Mouse (Mus musculus): ENCODE measurements around the gene B4galnt1. TPM values are rescaled to one million over a fixed set of nuclear protein-coding genes. Genes with fewer than 3 reads are reported as not detected.

Gene B4galnt1
- polyA plus RNA-seq, 1 experiment from 2014 or later, result 6.2 TPM

GRCm38 (mm10) chr10:127200279-127200678 is 35.3 kb downstream of the B4galnt1 start:
- H3K9me3 ChIP-seq, result no peaks in the 10 kb centered on the region
- no peak overlapping the region for H3K4me3 ChIP-seq
- WGBS, result 84% methylated on average over 8 of the region's 8 CpGs
- no peak overlapping the region for H3K9ac ChIP-seq
- peaks cover 11% of the 10 kb centered on the region; the same call in 1 of the 2 replicates for H3K4me1 ChIP-seq
- no peaks in the 10 kb centered on the region for H3K27me3 ChIP-seq
- no peak overlapping the region for H3K4me2 ChIP-seq (replicated peaks)
- no peak for ATAC-seq (ENCODE audit: insufficient number of reproducible peaks, insufficient read depth, low FRiP score, low TSS enrichment)
- no peak overlapping the region for H3K27ac ChIP-seq
- peaks cover 56% of the 10 kb centered on the region for H3K36me3 ChIP-seq

GRCm38 (mm10) chr10:127203106-127203505 is 38.1 kb downstream of the B4galnt1 start:
- Histone ChIP-seq H3K27me3 (no peaks in the 10 kb centered on the region), H3K36me3 (peaks cover 74% of the 10 kb centered on the region), H3K4me3 (no peak overlapping the region), H3K27ac (no peak overlapping the region), H3K9me3 (no peaks in the 10 kb centered on the region), H3K4me1 (no peaks in the 10 kb centered on the region), H3K9ac (no peak overlapping the region), H3K4me2 (replicated peaks) (no peak overlapping the region)
- no peak for ATAC-seq (ENCODE audit: insufficient number of reproducible peaks, insufficient read depth, low FRiP score, low TSS enrichment)
- 77% methylated on average over 3 of the region's 3 CpGs for WGBS

- H3K27ac ChIP-seq, result no peak overlapping the region
- peaks cover 64% of the 10 kb centered on the region for H3K36me3 ChIP-seq
- H3K27me3 ChIP-seq, result no peaks in the 10 kb centered on the region
- H3K9ac ChIP-seq, result no peak overlapping the region
- H3K4me1 ChIP-seq, result no peaks in the 10 kb centered on the region
- no peak overlapping the region for H3K4me2 ChIP-seq (replicated peaks)
- 86% methylated on average over 5 of the region's 5 CpGs for WGBS
- no peaks in the 10 kb centered on the region for H3K9me3 ChIP-seq
- no peak for ATAC-seq (ENCODE audit: insufficient number of reproducible peaks, insufficient read depth, low FRiP score, low TSS enrichment)
- H3K4me3 ChIP-seq, result no peak overlapping the region
Observed at GRCm38 (mm10) chr10:127204589-127204988, 39.6 kb downstream of the B4galnt1 start.

- Histone ChIP-seq H3K4me1 (peaks cover 4% of the 10 kb centered on the region), H3K9me3 (no peaks in the 10 kb centered on the region), H3K27ac (no peak overlapping the region), H3K27me3 (no peaks in the 10 kb centered on the region), H3K4me3 (no peak overlapping the region), H3K4me2 (replicated peaks) (no peak overlapping the region), H3K36me3 (peaks cover 61% of the 10 kb centered on the region), H3K9ac (no peak overlapping the region)
- WGBS, result 91% methylated on average over 10 of the region's 10 CpGs
- ATAC-seq (ENCODE audit: insufficient number of reproducible peaks, insufficient read depth, low FRiP score, low TSS enrichment), result no peak
Observed at GRCm38 (mm10) chr10:127205373-127205772, 40.3 kb downstream of the B4galnt1 start.

GRCm38 (mm10) chr10:127208921-127209320 is 43.9 kb downstream of the B4galnt1 start:
- no peak overlapping the region for H3K9ac ChIP-seq
- H3K36me3 ChIP-seq, result peaks cover 41% of the 10 kb centered on the region
- no peak for ATAC-seq (ENCODE audit: insufficient number of reproducible peaks, insufficient read depth, low FRiP score, low TSS enrichment)
- H3K9me3 ChIP-seq, result no peaks in the 10 kb centered on the region
- H3K4me3 ChIP-seq, result no peak overlapping the region
- 82% methylated on average over 4 of the region's 4 CpGs for WGBS
- H3K4me1 ChIP-seq, result peaks cover 10% of the 10 kb centered on the region
- no peak overlapping the region for H3K4me2 ChIP-seq (replicated peaks)
- H3K27ac ChIP-seq, result no peak overlapping the region
- no peaks in the 10 kb centered on the region for H3K27me3 ChIP-seq

- WGBS, result 86% methylated on average over 13 of the region's 13 CpGs
- H3K4me1 ChIP-seq, result peaks cover 10% of the 10 kb centered on the region
- peak overlapping the region; percentile 83; the same call in 1 of the 2 replicates for H3K9ac ChIP-seq
- H3K36me3 ChIP-seq, result peaks cover 32% of the 10 kb centered on the region
- H3K4me3 ChIP-seq, result peak overlapping the region; percentile 90
- H3K4me2 ChIP-seq (replicated peaks), result peak overlapping the region; percentile 94
- no peaks in the 10 kb centered on the region for H3K9me3 ChIP-seq
- no peak for ATAC-seq (ENCODE audit: insufficient number of reproducible peaks, insufficient read depth, low FRiP score, low TSS enrichment)
- no peak overlapping the region for H3K27ac ChIP-seq
- no peaks in the 10 kb centered on the region for H3K27me3 ChIP-seq
Observed at GRCm38 (mm10) chr10:127209928-127210570, 45.0 kb downstream of the B4galnt1 start.

GRCm38 (mm10) chr10:127210961-127211405 is 46.0 kb downstream of the B4galnt1 start:
- Histone ChIP-seq H3K4me2 (replicated peaks) (peak overlapping the region; percentile 94), H3K9me3 (no peaks in the 10 kb centered on the region), H3K36me3 (peaks cover 23% of the 10 kb centered on the region), H3K27ac (no peak overlapping the region), H3K4me3 (peak overlapping the region; percentile 90), H3K9ac (peak overlapping the region; percentile 83), H3K4me1 (peaks cover 10% of the 10 kb centered on the region), H3K27me3 (no peaks in the 10 kb centered on the region)
- ATAC-seq (ENCODE audit: insufficient number of reproducible peaks, insufficient read depth, low FRiP score, low TSS enrichment), result peak; percentile 29; the same call in 1 of the 2 replicates
- WGBS, result 0% methylated on average over 22 of the region's 25 CpGs

GRCm38 (mm10) chr10:127211414-127211854 is 46.4 kb downstream of the B4galnt1 start, which contains the start of gene Pip4k2c:
Pip4k2c (minus strand) TSS chr10:127211585.
- peaks cover 10% of the 10 kb centered on the region for H3K4me1 ChIP-seq
- peak within 1 kb of the TSS; percentile 90 for H3K4me3 ChIP-seq
- no peaks in the 10 kb centered on the region for H3K9me3 ChIP-seq
- no peak within 1 kb of the TSS for H3K27ac ChIP-seq
- WGBS, result under 1% methylated on average over 47 of the region's 47 CpGs
- peaks cover 19% of the 10 kb centered on the region for H3K36me3 ChIP-seq
- H3K4me2 ChIP-seq (replicated peaks), result peak within 1 kb of the TSS; percentile 94
- H3K9ac ChIP-seq, result peak within 1 kb of the TSS; percentile 83
- H3K27me3 ChIP-seq, result no peaks in the 10 kb centered on the region
- ATAC-seq (ENCODE audit: insufficient number of reproducible peaks, insufficient read depth, low FRiP score, low TSS enrichment), result peak; percentile 92

GRCm38 (mm10) chr10:127213272-127213671 is 48.2 kb downstream of the B4galnt1 start:
- Histone ChIP-seq H3K9me3 (no peaks in the 10 kb centered on the region), H3K9ac (no peak overlapping the region)
- WGBS, result 87% methylated on average over 8 of the region's 8 CpGs

GRCm38 (mm10) chr10:127213704-127214421 is 48.8 kb downstream of the B4galnt1 start:
- no peaks in the 10 kb centered on the region for H3K36me3 ChIP-seq
- no peak overlapping the region for H3K27ac ChIP-seq
- H3K4me3 ChIP-seq, result no peak overlapping the region
- no peak overlapping the region for H3K9ac ChIP-seq
- H3K4me2 ChIP-seq (replicated peaks), result no peak overlapping the region
- H3K27me3 ChIP-seq, result no peaks in the 10 kb centered on the region
- H3K9me3 ChIP-seq, result no peaks in the 10 kb centered on the region
- peaks cover 10% of the 10 kb centered on the region for H3K4me1 ChIP-seq
- no peak for ATAC-seq (ENCODE audit: insufficient number of reproducible peaks, insufficient read depth, low FRiP score, low TSS enrichment)
- 82% methylated on average over 13 of the region's 13 CpGs for WGBS

More at GRCm38 (mm10) chr10:127213272-127213671, 48.2 kb downstream of the B4galnt1 start:
- no peak for ATAC-seq (ENCODE audit: insufficient number of reproducible peaks, insufficient read depth, low FRiP score, low TSS enrichment)
- Histone ChIP-seq H3K36me3 (0 out of 2 replicates have a peak, but pooled peaks cover 3% of the 10 kb centered on the region), H3K4me1 (peaks cover 10% of the 10 kb centered on the region), H3K4me3 (no peak overlapping the region), H3K27me3 (no peaks in the 10 kb centered on the region), H3K4me2 (replicated peaks) (no peak overlapping the region), H3K27ac (no peak overlapping the region)

GRCm38 (mm10) chr10:127214422-127214803 is 49.4 kb downstream of the B4galnt1 start:
- H3K9ac ChIP-seq, result no peak overlapping the region

GRCm38 (mm10) chr10:127216456-127216855 is 51.4 kb downstream of the B4galnt1 start:
- no peak for ATAC-seq (ENCODE audit: insufficient number of reproducible peaks, insufficient read depth, low FRiP score, low TSS enrichment)
- Histone ChIP-seq H3K9me3 (no peaks in the 10 kb centered on the region), H3K27me3 (no peaks in the 10 kb centered on the region), H3K4me1 (no peaks in the 10 kb centered on the region), H3K4me2 (replicated peaks) (no peak overlapping the region), H3K4me3 (no peak overlapping the region), H3K9ac (no peak overlapping the region), H3K27ac (no peak overlapping the region), H3K36me3 (no peaks in the 10 kb centered on the region)
- 96% methylated on average over 11 of the region's 11 CpGs for WGBS

More at GRCm38 (mm10) chr10:127214422-127214803, 49.4 kb downstream of the B4galnt1 start:
- 44% methylated on average over 1 of the region's 1 CpGs for WGBS
- Histone ChIP-seq H3K27ac (no peak overlapping the region), H3K36me3 (no peaks in the 10 kb centered on the region), H3K27me3 (no peaks in the 10 kb centered on the region), H3K4me3 (no peak overlapping the region), H3K4me2 (replicated peaks) (no peak overlapping the region), H3K4me1 (peaks cover 10% of the 10 kb centered on the region), H3K9me3 (no peaks in the 10 kb centered on the region)
- no peak for ATAC-seq (ENCODE audit: insufficient number of reproducible peaks, insufficient read depth, low FRiP score, low TSS enrichment)
